Mouse (Mus musculus): ENCODE results near the gene Zdhhc25. TPM values are rescaled to one million over a fixed set of nuclear protein-coding genes. Genes with fewer than 3 reads are reported as not detected.
A peak's percentile ranks its signal among the peaks of the same experiment; 100 is the strongest.

Zdhhc25 gene
- polyA plus RNA-seq, 1 experiment = not detected

- Histone ChIP-seq H3K27me3 (ENCODE audit: control insufficient read depth, insufficient read depth, low read length, poor library complexity, severe bottlenecking) (no peaks in the 10 kb centered on the region), H3K4me3 (ENCODE audit: low read depth, low read length) (no peak overlapping the region), H3K9ac (ENCODE audit: low read depth, poor library complexity, severe bottlenecking) (no peak overlapping the region), H3K27ac (ENCODE audit: insufficient read depth, low read length) (no peak overlapping the region), H3K4me1 (ENCODE audit: control insufficient read depth, insufficient read depth, low read length) (no peaks in the 10 kb centered on the region), H3K36me3 (ENCODE audit: control insufficient read depth, insufficient read depth, low read length, poor library complexity, severe bottlenecking) (no peaks in the 10 kb centered on the region), H3K9me3 (replicated peaks; ENCODE audit: control insufficient read depth, insufficient read depth, low read length, poor library complexity, severe bottlenecking) (no peaks in the 10 kb centered on the region)
- TF ChIP-seq POLR2A (IDR thresholded peaks at IDR 0.05; ENCODE audit: insufficient read depth, low read length) = no peak
- no peak for TF ChIP-seq EP300 (IDR thresholded peaks at IDR 0.05; ENCODE audit: insufficient read depth, low read depth, low read length)
- TF ChIP-seq CTCF (IDR thresholded peaks at IDR 0.05; ENCODE audit: low read depth, low read length) = no peak
These were observed 4.7 kb downstream of the Zdhhc25 start for GRCm38 (mm10) chr15:88604669-88605414.

GRCm38 (mm10) chr15:88605415-88605785 lies 5.3 kb downstream of the Zdhhc25 start:
- no peak overlapping the region for H3K9ac ChIP-seq (ENCODE audit: low read depth, poor library complexity, severe bottlenecking)
- no peaks in the 10 kb centered on the region for H3K9me3 ChIP-seq (replicated peaks; ENCODE audit: control insufficient read depth, insufficient read depth, low read length, poor library complexity, severe bottlenecking)
- H3K4me1 ChIP-seq (ENCODE audit: control insufficient read depth, insufficient read depth, low read length) = no peaks in the 10 kb centered on the region
- TF ChIP-seq CTCF (IDR thresholded peaks at IDR 0.05; ENCODE audit: low read depth, low read length) = no peak
- no peak for TF ChIP-seq EP300 (IDR thresholded peaks at IDR 0.05; ENCODE audit: insufficient read depth, low read depth, low read length)
- no peak for TF ChIP-seq POLR2A (IDR thresholded peaks at IDR 0.05; ENCODE audit: insufficient read depth, low read length)
- no peaks in the 10 kb centered on the region for H3K27me3 ChIP-seq (ENCODE audit: control insufficient read depth, insufficient read depth, low read length, poor library complexity, severe bottlenecking)
- no peak overlapping the region for H3K27ac ChIP-seq (ENCODE audit: insufficient read depth, low read length)
- no peak overlapping the region for H3K4me3 ChIP-seq (ENCODE audit: low read depth, low read length)
- H3K36me3 ChIP-seq (ENCODE audit: control insufficient read depth, insufficient read depth, low read length, poor library complexity, severe bottlenecking) = no peaks in the 10 kb centered on the region

- Histone ChIP-seq H3K9ac (ENCODE audit: low read depth, poor library complexity, severe bottlenecking) (no peak overlapping the region), H3K27ac (ENCODE audit: insufficient read depth, low read length) (no peak overlapping the region), H3K4me3 (ENCODE audit: low read depth, low read length) (no peak overlapping the region), H3K4me1 (ENCODE audit: control insufficient read depth, insufficient read depth, low read length) (no peaks in the 10 kb centered on the region), H3K27me3 (ENCODE audit: control insufficient read depth, insufficient read depth, low read length, poor library complexity, severe bottlenecking) (no peaks in the 10 kb centered on the region), H3K36me3 (ENCODE audit: control insufficient read depth, insufficient read depth, low read length, poor library complexity, severe bottlenecking) (no peaks in the 10 kb centered on the region), H3K9me3 (replicated peaks; ENCODE audit: control insufficient read depth, insufficient read depth, low read length, poor library complexity, severe bottlenecking) (no peaks in the 10 kb centered on the region)
- TF ChIP-seq EP300 (IDR thresholded peaks at IDR 0.05; ENCODE audit: insufficient read depth, low read depth, low read length) = no peak
- no peak for TF ChIP-seq CTCF (IDR thresholded peaks at IDR 0.05; ENCODE audit: low read depth, low read length)
- TF ChIP-seq POLR2A (IDR thresholded peaks at IDR 0.05; ENCODE audit: insufficient read depth, low read length) = no peak
These were observed 17.0 kb downstream of the Zdhhc25 start for GRCm38 (mm10) chr15:88617125-88617524.

GRCm38 (mm10) chr15:88618008-88618773 lies 18.1 kb downstream of the Zdhhc25 start:
- no peak overlapping the region for H3K4me3 ChIP-seq (ENCODE audit: low read depth, low read length)

GRCm38 (mm10) chr15:88620017-88620416 lies 19.9 kb downstream of the Zdhhc25 start:
- Histone ChIP-seq H3K9me3 (replicated peaks; ENCODE audit: control insufficient read depth, insufficient read depth, low read length, poor library complexity, severe bottlenecking) (no peaks in the 10 kb centered on the region), H3K27me3 (ENCODE audit: control insufficient read depth, insufficient read depth, low read length, poor library complexity, severe bottlenecking) (no peaks in the 10 kb centered on the region), H3K36me3 (ENCODE audit: control insufficient read depth, insufficient read depth, low read length, poor library complexity, severe bottlenecking) (no peaks in the 10 kb centered on the region), H3K4me1 (ENCODE audit: control insufficient read depth, insufficient read depth, low read length) (no peaks in the 10 kb centered on the region), H3K9ac (ENCODE audit: low read depth, poor library complexity, severe bottlenecking) (no peak overlapping the region), H3K4me3 (ENCODE audit: low read depth, low read length) (no peak overlapping the region), H3K27ac (ENCODE audit: insufficient read depth, low read length) (no peak overlapping the region)
- no peak for TF ChIP-seq CTCF (IDR thresholded peaks at IDR 0.05; ENCODE audit: low read depth, low read length)
- TF ChIP-seq EP300 (IDR thresholded peaks at IDR 0.05; ENCODE audit: insufficient read depth, low read depth, low read length) = no peak
- no peak for TF ChIP-seq POLR2A (IDR thresholded peaks at IDR 0.05; ENCODE audit: insufficient read depth, low read length)

More at GRCm38 (mm10) chr15:88618008-88618773, 18.1 kb downstream of the Zdhhc25 start:
- H3K9me3 ChIP-seq (replicated peaks; ENCODE audit: control insufficient read depth, insufficient read depth, low read length, poor library complexity, severe bottlenecking) = no peaks in the 10 kb centered on the region
- no peaks in the 10 kb centered on the region for H3K36me3 ChIP-seq (ENCODE audit: control insufficient read depth, insufficient read depth, low read length, poor library complexity, severe bottlenecking)
- H3K4me1 ChIP-seq (ENCODE audit: control insufficient read depth, insufficient read depth, low read length) = no peaks in the 10 kb centered on the region
- TF ChIP-seq CTCF (IDR thresholded peaks at IDR 0.05; ENCODE audit: low read depth, low read length) (peak; percentile 73), POLR2A (IDR thresholded peaks at IDR 0.05; ENCODE audit: insufficient read depth, low read length) (no peak), EP300 (IDR thresholded peaks at IDR 0.05; ENCODE audit: insufficient read depth, low read depth, low read length) (no peak)
- H3K9ac ChIP-seq (ENCODE audit: low read depth, poor library complexity, severe bottlenecking) = no peak overlapping the region
- no peak overlapping the region for H3K27ac ChIP-seq (ENCODE audit: insufficient read depth, low read length)
- no peaks in the 10 kb centered on the region for H3K27me3 ChIP-seq (ENCODE audit: control insufficient read depth, insufficient read depth, low read length, poor library complexity, severe bottlenecking)

- TF ChIP-seq CTCF (IDR thresholded peaks at IDR 0.05; ENCODE audit: low read depth, low read length) (no peak), POLR2A (IDR thresholded peaks at IDR 0.05; ENCODE audit: insufficient read depth, low read length) (no peak), EP300 (IDR thresholded peaks at IDR 0.05; ENCODE audit: insufficient read depth, low read depth, low read length) (no peak)
These were observed 23.8 kb downstream of the Zdhhc25 start for GRCm38 (mm10) chr15:88623891-88624290.

More at GRCm38 (mm10) chr15:88623891-88624290, 23.8 kb downstream of the Zdhhc25 start:
- Histone ChIP-seq H3K36me3 (ENCODE audit: control insufficient read depth, insufficient read depth, low read length, poor library complexity, severe bottlenecking) (no peaks in the 10 kb centered on the region), H3K4me3 (ENCODE audit: low read depth, low read length) (no peak overlapping the region), H3K27me3 (ENCODE audit: control insufficient read depth, insufficient read depth, low read length, poor library complexity, severe bottlenecking) (no peaks in the 10 kb centered on the region), H3K27ac (ENCODE audit: insufficient read depth, low read length) (no peak overlapping the region), H3K9me3 (replicated peaks; ENCODE audit: control insufficient read depth, insufficient read depth, low read length, poor library complexity, severe bottlenecking) (no peaks in the 10 kb centered on the region), H3K9ac (ENCODE audit: low read depth, poor library complexity, severe bottlenecking) (no peak overlapping the region), H3K4me1 (ENCODE audit: control insufficient read depth, insufficient read depth, low read length) (no peaks in the 10 kb centered on the region)

All from ES-Bruce4 (cell line).